Mouse (Mus musculus) ES-Bruce4 (cell line): Measurements from ENCODE around the gene Myo3b. TPM values are rescaled to one million over a fixed set of nuclear protein-coding genes. Genes with fewer than 3 reads are reported as not detected.

ENCODE experiments used
- H3K27ac ChIP-seq: 2 replicates; pipeline ENCODE4 v1.5.1; 2012; ENCODE audit warnings: low read length, inconsistent platforms; ENCODE audit not compliant: insufficient read depth
- H3K27me3 ChIP-seq: 2 replicates; pipeline ENCODE4 v1.6.1; 2012; ENCODE audit warnings: mild to moderate bottlenecking, low read length, inconsistent platforms; ENCODE audit not compliant: control insufficient read depth, poor library complexity, insufficient read depth, severe bottlenecking
- H3K36me3 ChIP-seq: 2 replicates; pipeline ENCODE4 v1.6.1; 2012; ENCODE audit warnings: inconsistent platforms, mild to moderate bottlenecking, low read length, moderate library complexity; ENCODE audit not compliant: control insufficient read depth, poor library complexity, insufficient read depth, severe bottlenecking
- H3K4me1 ChIP-seq: one replicate; pipeline ENCODE4 v1.8.1; 2011; ENCODE audit warnings: low read length; ENCODE audit not compliant: control insufficient read depth, insufficient read depth
- H3K4me3 ChIP-seq: 2 replicates; pipeline ENCODE4 v1.5.1; 2011; ENCODE audit warnings: low read depth, mild to moderate bottlenecking, low read length
- H3K9ac ChIP-seq: 2 replicates; pipeline ENCODE4 v1.6.1; 2012; ENCODE audit warnings: low read depth, mild to moderate bottlenecking, inconsistent platforms; ENCODE audit not compliant: poor library complexity, severe bottlenecking
- H3K9me3 ChIP-seq: replicated peaks from 2 replicates; pipeline ENCODE4 v1.6.1; 2012; ENCODE audit warnings: mild to moderate bottlenecking, low read length, inconsistent platforms; ENCODE audit not compliant: control insufficient read depth, poor library complexity, insufficient read depth, severe bottlenecking
- CTCF ChIP-seq: IDR thresholded peaks from one replicate; pipeline ENCODE4 v1.8.1; 2011; ENCODE audit warnings: low read depth, low read length
- EP300 ChIP-seq: IDR thresholded peaks from 2 replicates; pipeline ENCODE4 v1.6.1; 2011; ENCODE audit warnings: low read depth, low read length; ENCODE audit not compliant: insufficient read depth
- POLR2A ChIP-seq: IDR thresholded peaks from one replicate; pipeline ENCODE4 v1.8.1; 2011; ENCODE audit warnings: low read length; ENCODE audit not compliant: insufficient read depth
- polyA plus RNA-seq: library from polyadenylated mRNA; stranded (reverse); fragments of >200 nt; gene quantifications from 2 replicates; pipeline ENCODE4 v1.2.4, GENCODE M21; 2011; ENCODE audit warnings: low read depth; ENCODE audit not compliant: missing spikeins, insufficient read depth, insufficient read length

Myo3b gene
- polyA plus RNA-seq, 1 experiment = not detected

DNA sequence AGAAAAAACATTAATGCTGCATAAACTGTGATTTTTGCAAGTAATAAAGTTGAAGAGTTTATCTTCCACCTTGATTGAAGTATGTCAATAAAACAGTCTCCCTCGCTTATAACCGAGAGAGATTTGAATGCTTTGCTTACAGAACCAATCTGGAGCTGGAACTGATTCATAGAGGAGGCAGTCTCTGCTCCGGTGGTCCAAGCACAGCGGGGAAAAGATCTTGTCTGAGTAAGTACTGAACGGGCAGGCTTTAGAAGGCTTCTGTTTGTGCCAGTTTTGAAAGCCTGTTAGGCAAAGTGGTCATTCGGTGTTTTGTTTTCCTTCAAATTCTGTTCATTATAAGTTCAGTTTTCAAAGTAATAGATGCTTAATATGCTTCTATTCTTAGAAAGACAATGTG is 38.6 kb upstream of the Myo3b start:
- no peak overlapping the region for H3K9ac ChIP-seq
- H3K36me3 ChIP-seq = no peaks in the 10 kb centered on the region; the same call in 1 of the 2 replicates
- H3K4me1 ChIP-seq = no peaks in the 10 kb centered on the region
- H3K4me3 ChIP-seq = no peak overlapping the region
- H3K27me3 ChIP-seq = no peaks in the 10 kb centered on the region
- no peak overlapping the region for H3K27ac ChIP-seq
- H3K9me3 ChIP-seq = no peaks in the 10 kb centered on the region
- TF ChIP-seq POLR2A = no peak

DNA sequence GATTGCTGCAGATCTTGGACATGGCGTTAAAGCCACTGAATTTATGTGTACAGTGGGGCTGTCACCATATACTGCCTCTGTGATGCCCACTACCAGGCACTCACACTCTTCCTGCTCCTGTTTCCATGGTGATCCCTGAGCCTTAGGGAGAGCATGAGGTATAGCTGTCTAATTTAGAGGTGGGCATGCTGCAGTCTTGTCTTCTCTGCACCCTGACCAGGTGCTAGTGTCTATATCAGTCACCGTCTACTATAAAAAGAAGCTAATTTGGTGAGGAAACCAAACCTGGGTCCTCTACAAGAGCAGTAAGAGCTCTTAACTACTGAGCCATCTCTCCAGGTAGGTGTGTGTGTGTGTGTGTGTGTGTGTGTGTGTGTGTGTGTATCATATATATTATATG is 32.4 kb upstream of the Myo3b start:
- no peak overlapping the region for H3K4me3 ChIP-seq
- no peak overlapping the region for H3K27ac ChIP-seq
- no peak for TF ChIP-seq CTCF
- no peak for TF ChIP-seq POLR2A
- no peak for TF ChIP-seq EP300

DNA sequence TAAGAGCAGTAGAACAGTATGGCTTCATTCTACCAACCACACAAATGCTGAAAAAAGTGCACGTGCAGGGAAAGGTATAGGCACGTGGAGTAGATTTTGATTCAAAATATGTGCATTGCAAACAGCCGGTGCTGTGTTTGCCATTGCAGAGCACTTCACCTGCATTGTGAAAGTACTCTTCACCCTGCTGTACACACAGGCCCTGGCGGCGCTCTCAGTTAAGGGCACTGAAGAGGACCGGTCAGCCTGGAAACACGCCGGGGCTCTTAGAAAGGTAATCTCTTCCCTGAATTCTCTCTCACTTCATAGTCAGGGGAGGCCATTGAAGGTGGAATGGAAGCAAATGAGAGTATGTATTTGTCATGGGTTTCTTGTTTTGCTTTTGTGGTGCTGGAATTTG is 26.0 kb upstream of the Myo3b start:
- Histone ChIP-seq H3K9me3 (no peaks in the 10 kb centered on the region), H3K36me3 (peaks cover 11% of the 10 kb centered on the region)
- TF ChIP-seq POLR2A (no peak), EP300 (no peak), CTCF (no peak)

More for the DNA sequence above, 32.4 kb upstream of the Myo3b start:
- Histone ChIP-seq H3K9me3 (no peaks in the 10 kb centered on the region), H3K9ac (no peak overlapping the region), H3K4me1 (no peaks in the 10 kb centered on the region), H3K27me3 (no peaks in the 10 kb centered on the region), H3K36me3 (no peaks in the 10 kb centered on the region; the same call in 1 of the 2 replicates)

DNA sequence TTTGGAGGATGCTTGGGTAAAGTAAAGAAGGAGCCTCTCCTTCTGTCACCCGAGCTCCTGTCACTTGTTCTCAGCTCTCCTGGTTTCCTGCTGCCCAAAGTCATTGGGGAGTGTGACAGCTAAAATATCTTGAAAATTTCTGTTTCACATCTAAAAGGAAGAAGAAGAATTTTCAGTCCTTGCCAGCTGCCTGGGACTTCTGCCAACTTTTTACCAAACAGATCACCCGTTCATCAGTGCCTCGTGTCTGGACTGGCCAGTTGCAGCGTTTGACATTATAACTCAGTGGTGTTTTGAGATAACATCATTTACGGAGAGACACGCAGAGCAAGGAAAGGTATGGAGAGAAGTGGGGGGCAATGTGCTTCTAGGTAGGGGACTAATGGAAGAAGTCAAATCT is 20.7 kb upstream of the Myo3b start:
- H3K4me1 ChIP-seq = no peaks in the 10 kb centered on the region
- H3K9ac ChIP-seq = no peak overlapping the region
- H3K4me3 ChIP-seq = no peak overlapping the region
- H3K27me3 ChIP-seq = no peaks in the 10 kb centered on the region
- H3K36me3 ChIP-seq = peaks cover 31% of the 10 kb centered on the region
- TF ChIP-seq CTCF (no peak), POLR2A (no peak), EP300 (no peak)
- H3K27ac ChIP-seq = no peak overlapping the region
- no peaks in the 10 kb centered on the region for H3K9me3 ChIP-seq

More for the DNA sequence above, 26.0 kb upstream of the Myo3b start:
- Histone ChIP-seq H3K27me3 (no peaks in the 10 kb centered on the region), H3K27ac (no peak overlapping the region), H3K4me1 (no peaks in the 10 kb centered on the region), H3K9ac (no peak overlapping the region), H3K4me3 (no peak overlapping the region)

DNA sequence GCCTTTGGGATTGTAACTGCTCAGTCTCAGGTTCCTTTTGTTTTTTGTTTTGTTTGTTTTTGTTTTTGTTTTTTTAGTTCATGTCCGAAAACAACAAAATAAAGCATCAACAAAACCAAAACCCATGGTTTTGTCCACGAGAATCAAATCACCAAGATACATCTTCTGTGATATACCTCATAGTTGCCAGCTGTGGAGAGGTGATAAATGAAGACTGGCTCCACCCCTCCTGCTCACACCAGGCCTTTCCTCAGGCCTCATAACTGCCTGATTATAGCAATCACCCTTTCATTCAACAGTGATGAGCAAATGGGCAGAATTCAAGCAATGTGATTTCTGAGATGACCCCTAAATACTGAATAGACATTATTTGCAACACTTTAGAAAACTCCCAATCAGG is 14.5 kb upstream of the Myo3b start:
- Histone ChIP-seq H3K4me3 (no peak overlapping the region), H3K9me3 (no peaks in the 10 kb centered on the region), H3K27ac (no peak overlapping the region), H3K36me3 (peaks cover 14% of the 10 kb centered on the region), H3K4me1 (no peaks in the 10 kb centered on the region), H3K27me3 (no peaks in the 10 kb centered on the region), H3K9ac (no peak overlapping the region)
- TF ChIP-seq CTCF = no peak
- TF ChIP-seq EP300 = no peak
- no peak for TF ChIP-seq POLR2A

DNA sequence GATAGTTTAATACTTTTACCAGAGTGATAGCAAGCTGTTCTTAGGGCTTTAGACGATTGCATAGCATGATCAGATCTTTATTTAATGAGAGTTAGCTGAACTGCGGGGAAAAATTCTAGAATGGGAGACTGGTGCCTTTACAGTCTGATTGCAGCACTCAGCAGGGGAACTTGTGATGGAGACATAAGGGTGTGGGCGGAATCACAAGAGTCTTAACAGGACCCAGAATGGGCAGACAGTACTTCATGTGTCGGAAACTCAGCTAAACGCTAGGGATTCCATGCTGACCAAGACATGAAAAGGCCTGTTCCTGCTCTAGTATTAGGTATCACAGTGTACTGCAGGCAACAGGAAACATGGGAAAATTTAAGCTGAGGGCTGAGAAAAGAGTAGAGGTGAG is 13.2 kb upstream of the Myo3b start:
- H3K36me3 ChIP-seq = peaks cover 11% of the 10 kb centered on the region
- H3K4me3 ChIP-seq = no peak overlapping the region
- no peaks in the 10 kb centered on the region for H3K9me3 ChIP-seq
- H3K4me1 ChIP-seq = no peaks in the 10 kb centered on the region
- no peak overlapping the region for H3K9ac ChIP-seq
- H3K27ac ChIP-seq = no peak overlapping the region; the same call in 1 of the 2 replicates
- no peak for TF ChIP-seq EP300
- H3K27me3 ChIP-seq = no peaks in the 10 kb centered on the region
